Mouse (Mus musculus): ENCODE data around the gene Krtap5-1.
A peak's percentile ranks its signal among the peaks of the same experiment; 100 is the strongest.
"Not testable (repeated sequence)": the region's sequence is repeated elsewhere in the genome, so short reads cannot be mapped to it uniquely, and the experiment has no call there.

Gene Krtap5-1

GRCm38 (mm10) chr7:142296108-142296507 is 810 bp downstream of the Krtap5-1 start:
- not testable (repeated sequence) for DNase-seq

DNA sequence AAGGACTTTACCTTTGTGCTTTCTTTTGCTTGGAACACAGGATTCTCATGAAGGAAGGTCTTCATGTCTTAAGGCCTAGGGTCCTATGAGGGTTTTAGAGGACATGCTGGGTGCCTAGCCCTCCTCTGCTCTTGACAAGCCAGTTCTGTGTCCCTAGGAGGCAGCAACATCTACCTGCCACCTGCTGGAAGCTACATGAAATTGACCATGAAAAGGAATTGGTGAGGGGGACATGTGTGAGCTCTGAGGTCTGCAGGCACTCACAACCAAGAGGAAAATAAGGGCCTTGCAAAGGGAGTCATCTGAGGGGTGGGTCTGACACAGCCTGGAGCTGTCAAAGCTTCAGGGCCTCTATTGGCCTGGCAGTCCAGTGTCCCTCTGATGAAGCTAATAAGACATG is 1.5 kb downstream of the Krtap5-1 start:
- DNase-seq, result no peak

GRCm38 (mm10) chr7:142293851-142294250 is 3.1 kb downstream of the Krtap5-1 start:
- DNase-seq, result not testable (repeated sequence)

DNA sequence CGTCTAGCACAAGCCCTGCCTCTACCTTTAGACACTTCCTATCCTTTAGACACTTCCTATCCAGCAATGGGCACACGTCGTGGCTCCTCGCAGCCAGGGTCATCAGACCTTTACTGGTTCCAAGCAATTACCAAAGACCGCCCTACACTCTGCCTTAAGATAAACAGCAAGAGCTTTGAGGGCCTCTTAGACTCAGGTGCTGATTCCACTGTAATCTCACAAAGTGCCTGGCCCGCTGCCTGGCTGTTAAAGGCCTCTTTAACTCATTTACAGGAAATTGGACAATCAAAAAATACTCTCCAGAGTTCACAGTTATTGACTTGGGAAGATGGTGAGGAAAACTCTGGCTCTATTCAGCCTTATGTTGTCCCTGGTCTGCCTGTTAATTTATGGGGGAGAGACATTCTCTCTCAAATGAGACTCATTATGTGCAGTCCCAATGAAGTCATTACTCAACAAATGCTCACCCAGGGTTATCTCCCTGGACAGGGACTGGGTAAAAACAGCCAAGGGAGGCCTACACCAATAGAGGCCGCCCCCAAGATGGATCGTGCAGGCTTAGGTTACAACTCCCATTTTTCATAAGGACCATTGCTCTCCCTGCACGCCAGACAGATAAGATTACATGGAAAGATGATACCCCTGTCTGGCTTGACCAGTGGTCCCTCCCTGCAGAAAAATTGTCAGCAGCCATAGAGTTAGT is 10.9 kb downstream of the Krtap5-1 start:
- DNase-seq, result not testable (repeated sequence)

- DNase-seq, result no peak
Observed at GRCm38 (mm10) chr7:142285130-142285835, 11.6 kb downstream of the Krtap5-1 start.

DNA sequence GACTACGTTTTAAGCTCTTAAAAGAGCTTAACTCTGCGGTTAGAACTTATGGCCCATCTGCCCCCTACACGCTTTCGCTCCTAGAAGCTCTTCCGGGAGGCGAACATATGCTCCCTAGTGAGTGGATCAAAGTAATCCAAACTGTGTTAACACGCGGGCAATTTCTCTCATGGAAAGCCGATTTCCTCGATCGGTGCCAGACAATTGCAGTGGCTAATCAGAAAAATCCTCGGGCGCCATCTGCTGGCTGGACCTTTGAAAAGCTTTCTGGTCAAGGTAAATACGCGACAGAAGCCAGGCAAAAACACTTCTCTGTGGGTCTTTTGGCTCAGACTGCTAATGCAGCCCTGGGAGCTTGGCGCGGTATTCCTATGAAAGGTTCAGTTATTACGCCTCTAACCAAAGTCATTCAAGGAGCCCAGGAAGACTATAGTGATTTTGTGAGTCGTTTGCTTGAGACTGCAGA is 12.3 kb downstream of the Krtap5-1 start:
- DNase-seq, result peak; percentile 54 to 63

DNA sequence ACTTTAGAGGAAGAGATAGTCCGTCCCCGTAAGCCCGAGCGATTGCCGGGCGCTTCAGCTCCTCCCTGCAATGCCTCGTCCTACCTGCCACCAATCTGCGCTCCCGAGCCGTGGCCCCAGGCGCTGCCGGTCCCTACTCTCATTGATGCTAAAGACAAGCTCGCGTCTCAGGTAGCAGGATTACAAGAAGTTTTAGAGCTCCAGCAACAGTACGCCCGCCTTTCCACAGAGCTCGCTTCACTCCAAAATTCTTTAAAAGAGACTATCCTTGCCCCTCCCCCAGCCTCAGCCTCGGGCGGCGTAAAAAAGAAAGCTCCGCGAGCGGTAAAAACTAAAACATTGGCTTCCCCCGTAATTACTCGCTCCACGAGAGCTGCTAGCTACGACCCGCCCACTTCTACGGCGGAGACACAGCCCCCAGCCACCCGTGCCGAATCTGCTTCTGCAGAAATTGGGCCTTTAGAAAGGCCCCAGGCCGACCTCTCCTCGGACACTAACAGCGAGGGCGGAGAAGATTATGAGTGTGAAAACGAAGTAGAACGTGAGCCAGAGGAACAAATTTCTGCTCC is 12.8 kb downstream of the Krtap5-1 start:
- peak; percentile 27 to 42 for DNase-seq

GRCm38 (mm10) chr7:142282847-142283246 is 14.1 kb downstream of the Krtap5-1 start:
- not testable (repeated sequence) for DNase-seq

DNA sequence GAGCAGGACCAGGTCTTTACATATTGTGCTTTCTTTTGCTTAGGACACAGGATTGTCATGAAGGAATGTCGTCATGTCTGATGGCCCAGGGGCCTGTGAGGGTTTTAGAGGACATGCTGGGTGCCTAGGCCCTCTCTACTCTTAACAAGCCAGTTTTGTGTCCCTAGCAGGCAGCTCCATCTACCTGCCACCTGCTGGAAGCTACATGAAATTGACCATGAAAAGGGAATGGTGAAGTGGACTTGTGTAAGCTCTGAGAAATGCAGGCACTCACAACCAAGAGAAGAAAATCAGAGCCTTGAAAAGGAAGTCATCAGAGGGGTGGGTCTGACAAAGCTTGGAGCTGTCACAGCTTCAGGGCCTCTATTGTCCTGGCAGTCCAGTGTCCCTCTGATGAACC is 17.6 kb downstream of the Krtap5-1 start:
- DNase-seq, result not testable (repeated sequence)

DNA sequence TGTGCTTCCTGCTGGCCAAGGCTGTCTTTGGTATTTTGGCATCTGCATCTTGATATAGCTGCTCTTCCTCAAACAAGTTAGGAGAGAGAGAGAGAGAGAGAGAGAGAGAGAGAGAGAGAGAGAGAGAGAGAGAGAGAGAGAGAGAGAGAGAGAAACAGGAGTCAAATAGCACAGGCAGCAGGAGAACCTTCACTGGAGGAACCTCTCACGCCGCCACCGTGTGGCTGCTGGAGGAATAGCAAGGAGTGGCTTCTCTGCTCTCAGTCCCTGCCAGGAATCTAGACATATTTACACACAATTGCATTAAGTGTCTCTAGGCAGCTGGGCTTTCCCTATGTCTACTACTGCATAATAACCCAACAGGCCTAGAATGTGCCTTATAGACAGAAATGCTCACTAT is 18.7 kb downstream of the Krtap5-1 start:
- peak in 1 of 2 experiments; percentile 6 for DNase-seq

- DNase-seq, result not testable (repeated sequence)
Observed at GRCm38 (mm10) chr7:142274263-142274662, 22.7 kb downstream of the Krtap5-1 start, which contains the start of gene Gm4559. Gene Gm4559, minus strand, starts transcription at chr7:142274363.

- not testable (repeated sequence) for DNase-seq
Observed at GRCm38 (mm10) chr7:142258254-142258653, 38.7 kb downstream of the Krtap5-1 start, which contains the start of gene Gm2431. Gene Gm2431, minus strand, starts transcription at chr7:142258354.

GRCm38 (mm10) chr7:142255517-142255916 is 41.4 kb downstream of the Krtap5-1 start:
- no peak for DNase-seq

GRCm38 (mm10) chr7:142249824-142250223 is 47.1 kb downstream of the Krtap5-1 start:
- no peak for DNase-seq

Data from thymus, adult 18-20 months (tissue).